Mouse (Mus musculus) small intestine, adult 2 months (tissue): ENCODE measurements around the gene Capzb.

ENCODE experiments used
- CTCF ChIP-seq: fragments of 200-500 bp; IDR thresholded peaks from 2 replicates; pipeline ENCODE4 v1.5.1; 2012; ENCODE audit warnings: low read depth, mild to moderate bottlenecking, control low read depth, inconsistent platforms, low read length, moderate library complexity, mixed read lengths; ENCODE audit not compliant: insufficient replicate concordance, insufficient read length; ENCODE audit errors: extremely low read depth
- POLR2A ChIP-seq: fragments of 200-500 bp; IDR thresholded peaks from 2 replicates; pipeline ENCODE4 v1.6.1; 2012; ENCODE audit warnings: low read depth, mild to moderate bottlenecking, control low read depth, inconsistent platforms, low read length, moderate library complexity

DNA sequence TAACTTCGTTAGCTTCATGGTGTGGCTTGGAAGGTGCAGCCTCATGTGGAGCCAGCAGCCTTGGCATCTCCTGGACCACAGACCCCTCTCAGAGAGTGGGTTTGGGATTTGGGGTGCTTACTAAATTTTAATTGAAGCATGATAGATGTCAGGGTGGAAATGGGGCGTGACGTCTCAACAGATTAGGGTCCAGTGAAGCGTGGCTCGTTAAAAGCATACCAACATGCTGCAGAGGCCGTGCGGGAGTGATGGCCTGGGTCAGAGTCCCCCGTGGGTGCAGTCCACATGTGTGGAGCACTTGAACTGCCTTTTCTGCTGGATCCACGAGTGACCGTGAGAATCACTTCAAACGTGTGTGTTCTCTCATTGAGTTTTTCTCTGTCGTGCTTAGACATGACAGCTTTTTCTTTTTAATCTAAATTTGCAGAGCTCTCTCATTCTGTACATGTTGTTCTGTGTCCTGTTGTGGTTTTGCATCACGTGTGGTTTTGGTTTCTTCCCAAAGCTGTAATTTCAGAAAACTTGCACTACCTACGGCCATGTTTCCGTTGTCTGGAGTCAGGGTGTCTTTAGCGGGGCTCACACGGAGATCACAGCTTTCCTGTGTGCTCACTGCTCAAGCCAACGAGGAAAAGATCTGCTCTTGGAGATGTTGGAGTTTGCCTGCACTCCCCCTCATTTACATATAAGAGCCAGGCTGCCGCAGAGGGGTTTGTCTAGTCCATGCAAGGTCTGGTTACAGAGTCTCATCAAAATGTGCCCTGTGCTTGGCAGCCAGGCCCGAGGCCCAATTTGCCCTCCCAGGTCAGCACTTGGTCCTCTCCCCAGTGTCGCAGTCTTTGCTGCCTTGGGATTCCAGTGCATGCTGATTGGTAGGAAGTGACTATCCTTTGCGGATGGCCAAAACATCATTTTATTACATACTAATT lies 49.2 kb downstream of the Capzb start:
- TF ChIP-seq CTCF (no peak), POLR2A (no peak)
